Mouse (Mus musculus) lung, postnatal 36 days (tissue): ENCODE measurements at regions not wholly inside any gene's neighbourhood (a gene's known extent, or its start where the extent isn't known, plus 50 kb on each side); places are given as distances from the start of the nearest gene placed in this dataset.

Source experiments
- DNase-seq: peaks from one replicate; pipeline ENCODE4 v3.0.0; 2022; ENCODE audit warnings: mixed read lengths

DNA sequence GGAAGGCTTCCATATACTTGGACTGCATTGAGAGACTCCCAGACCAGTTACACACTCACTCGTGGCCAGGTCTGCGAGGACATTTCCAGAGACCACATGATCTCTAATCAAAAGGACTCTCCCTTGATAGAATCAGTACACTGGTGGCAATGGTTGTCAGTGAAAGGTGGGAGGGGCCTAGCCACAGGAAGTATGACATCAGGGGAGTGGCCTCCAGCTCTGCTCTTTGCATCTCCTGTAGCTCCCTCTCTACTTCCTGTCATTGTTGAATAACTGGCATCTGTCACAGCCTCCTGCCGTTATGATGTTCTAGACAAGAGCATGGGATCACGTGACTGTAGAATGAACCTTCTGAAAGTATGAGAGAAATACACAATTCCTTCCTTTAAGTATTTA, 164.3 kb upstream of the Cdh4 start:
- DNase-seq: peak; percentile 43

DNA sequence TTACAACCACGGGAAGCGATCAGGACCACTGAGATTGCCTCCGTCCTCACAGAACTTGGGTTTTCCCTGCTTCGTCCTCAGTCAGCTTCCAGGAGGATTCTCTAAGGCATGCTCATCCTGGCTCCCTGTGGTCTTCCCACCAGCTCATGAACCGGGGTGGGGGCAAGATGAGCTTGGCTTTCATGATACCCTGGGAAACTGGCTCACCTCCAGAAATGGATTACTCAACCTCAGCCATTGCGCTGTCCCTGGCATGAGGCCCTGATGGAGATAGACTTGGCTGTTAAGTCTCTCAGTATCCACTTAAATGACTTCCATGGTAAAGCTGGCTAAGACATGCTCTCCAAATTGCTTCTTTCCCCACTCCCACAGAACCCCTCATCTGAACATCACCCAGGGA, 160.0 kb upstream of the Cdh4 start:
- DNase-seq: no peak

DNA sequence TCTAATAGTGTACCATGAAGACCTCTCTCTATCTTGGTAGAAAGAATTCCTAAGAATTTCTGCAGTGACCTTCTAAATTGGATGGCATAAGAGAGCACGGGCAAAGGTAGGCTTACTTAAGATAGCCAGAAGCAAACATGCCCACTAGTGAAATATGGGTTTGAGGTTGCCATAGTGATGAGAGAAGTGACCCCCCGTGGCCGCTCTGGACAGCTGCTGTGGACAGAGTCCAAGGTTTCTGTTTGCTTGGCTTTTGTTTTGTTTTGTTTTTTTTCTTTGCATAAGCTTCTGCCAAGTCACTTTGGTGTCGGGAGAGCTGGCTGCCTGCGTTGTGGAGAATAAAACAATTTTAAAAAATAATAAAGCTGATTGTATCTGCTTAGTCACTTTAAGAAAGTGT, 151.8 kb upstream of the Cdh4 start:
- no peak for DNase-seq

DNA sequence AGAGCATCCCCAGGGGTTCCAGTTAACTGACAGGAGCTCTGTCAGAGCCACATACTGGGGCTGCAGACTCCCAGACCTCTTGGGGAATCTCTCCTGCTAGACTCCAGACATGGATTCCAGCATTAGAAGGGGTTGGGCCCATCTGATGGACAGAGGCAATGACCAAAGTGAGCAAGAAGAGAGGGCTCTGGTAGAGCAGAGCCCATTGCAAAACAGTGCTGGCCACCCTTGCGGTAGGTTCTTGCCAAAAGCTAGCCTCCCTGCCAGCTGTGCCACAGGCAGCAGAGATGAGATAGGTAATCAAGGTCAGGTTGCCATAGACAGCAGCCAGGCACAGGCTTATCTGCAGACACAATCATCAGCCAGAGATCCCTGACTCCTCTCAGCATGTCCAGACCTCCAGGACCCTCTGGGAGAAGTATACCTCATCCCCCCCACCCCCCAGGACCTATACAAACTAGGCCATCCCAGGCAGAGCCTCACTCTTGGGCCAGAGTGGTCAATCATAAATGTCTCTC, 151.1 kb upstream of the Cdh4 start:
- DNase-seq: no peak

DNA sequence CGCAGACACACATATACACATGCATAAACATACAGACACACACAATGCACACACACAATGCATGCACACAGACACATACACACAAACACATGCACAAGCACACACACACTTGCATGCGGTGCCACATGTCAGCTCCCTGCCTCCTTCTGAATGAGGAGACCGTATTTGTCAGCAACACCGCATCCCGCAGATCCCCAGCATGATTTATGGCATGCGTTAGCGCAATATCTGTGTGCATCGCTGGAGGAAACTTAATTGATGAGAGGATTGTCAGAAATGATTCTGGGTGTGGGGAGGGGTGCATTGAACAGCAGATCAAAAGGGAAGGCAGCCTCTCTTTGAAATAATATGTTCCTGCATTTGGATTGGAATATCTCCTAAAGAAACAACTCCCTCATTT, 150.3 kb upstream of the Cdh4 start:
- no peak for DNase-seq

DNA sequence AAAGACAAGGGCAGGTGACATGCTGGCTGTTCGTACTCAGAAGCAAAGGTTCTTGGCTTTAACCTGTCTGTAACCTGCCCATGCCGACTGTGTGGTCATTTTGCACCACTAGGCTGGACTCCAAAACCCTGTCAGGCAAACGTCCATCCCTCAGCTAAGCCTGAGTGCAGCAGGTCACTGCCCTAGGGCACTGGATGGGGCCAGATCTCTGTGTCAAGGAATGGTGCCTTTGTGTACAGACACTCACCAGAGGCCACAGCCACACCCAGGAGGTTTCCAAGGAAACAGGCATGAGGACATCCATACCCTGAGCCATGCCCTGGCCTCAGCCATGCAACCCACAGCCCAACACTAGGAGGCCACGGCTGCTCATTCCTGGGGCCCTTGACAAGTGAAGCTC, 149.7 kb upstream of the Cdh4 start:
- DNase-seq: no peak

DNA sequence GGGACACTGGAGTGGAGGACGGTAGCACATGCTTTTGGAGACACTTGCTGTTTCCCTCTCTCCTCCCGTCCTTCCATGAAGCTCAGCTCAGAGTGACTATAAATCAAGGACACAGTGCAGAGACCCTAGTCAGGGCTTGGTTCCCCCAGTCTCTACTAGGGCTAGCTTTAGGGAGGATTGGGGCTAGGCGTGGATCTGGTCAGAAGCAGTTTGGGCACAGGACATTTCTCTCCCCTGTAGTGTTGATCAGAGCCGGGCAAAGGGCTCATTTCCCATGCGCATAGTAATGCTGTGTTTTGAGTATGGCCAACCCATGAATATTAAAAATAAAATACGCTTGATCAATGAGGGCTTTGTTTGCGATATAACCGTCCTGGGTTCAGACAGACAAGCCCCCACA, 149.1 kb upstream of the Cdh4 start:
- no peak for DNase-seq

DNA sequence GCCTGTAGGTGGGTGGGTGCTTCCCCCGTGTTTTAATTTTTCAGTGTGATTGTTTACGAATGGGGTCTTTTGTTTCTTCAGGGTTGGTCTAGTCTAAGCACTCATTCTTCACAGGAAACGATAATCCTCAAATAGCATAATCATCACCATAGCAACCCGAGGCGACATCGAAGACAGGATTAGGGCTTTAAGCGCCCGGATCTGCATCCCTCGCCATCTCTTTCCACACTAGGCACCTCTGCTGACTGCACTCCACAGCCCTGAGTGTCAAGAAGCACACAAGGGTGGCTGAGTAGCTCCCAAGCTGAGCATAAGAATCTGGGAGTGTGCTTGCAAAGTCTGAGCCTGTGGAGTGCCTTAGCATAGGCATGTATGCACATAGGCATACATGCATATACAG, 145.2 kb upstream of the Cdh4 start:
- DNase-seq: no peak

DNA sequence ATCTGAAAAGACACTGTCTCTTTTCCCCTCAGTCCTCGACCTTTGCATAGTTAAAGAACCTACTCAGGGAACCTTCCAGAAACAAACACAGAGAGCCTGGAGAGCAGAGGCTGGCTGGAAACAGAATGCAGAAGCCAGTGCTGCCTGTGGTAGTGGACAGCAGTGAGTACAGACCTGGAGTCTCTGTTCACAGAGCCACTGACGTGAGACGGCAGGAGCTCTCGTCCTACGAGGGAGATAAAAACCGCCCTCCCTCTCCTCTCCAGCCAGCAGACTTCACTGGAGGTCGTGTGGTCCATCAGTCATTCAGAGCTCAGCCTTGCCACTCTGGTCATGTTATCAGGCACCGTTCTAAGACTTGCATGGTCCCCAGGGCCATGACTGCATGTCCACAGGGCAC, 138.5 kb upstream of the Cdh4 start:
- no peak for DNase-seq

DNA sequence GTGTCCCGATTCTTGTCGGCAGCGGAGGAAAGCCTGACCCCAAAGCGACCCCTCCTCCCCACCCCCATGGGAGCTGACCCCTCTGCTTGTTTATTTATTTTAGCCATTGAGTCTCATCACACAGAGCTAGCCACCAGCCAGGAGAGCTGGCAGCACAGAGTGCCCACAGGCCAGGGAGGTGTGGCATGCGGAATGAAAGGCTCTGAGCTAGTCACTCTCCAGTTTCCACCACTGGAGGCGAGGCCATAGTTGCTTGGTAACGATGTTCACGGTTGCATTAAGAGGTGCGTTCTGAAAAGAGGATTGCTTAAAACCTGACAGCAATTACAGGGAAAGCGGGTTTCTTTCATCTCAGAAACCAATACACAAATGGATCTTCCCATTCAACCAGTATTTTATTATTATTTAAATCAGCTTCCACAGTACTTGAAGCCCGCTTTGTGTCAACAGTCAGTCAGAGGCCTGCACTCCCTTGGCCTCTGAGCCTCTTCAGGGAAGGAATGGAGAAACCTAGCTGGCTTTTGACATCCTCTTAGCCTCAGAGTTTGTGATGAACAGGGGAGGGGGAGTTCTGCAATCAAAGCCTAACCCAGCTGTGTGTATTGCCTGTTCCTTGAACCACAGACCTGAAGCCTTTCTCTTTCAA, 134.8 kb upstream of the Cdh4 start:
- peak; percentile 8 for DNase-seq

DNA sequence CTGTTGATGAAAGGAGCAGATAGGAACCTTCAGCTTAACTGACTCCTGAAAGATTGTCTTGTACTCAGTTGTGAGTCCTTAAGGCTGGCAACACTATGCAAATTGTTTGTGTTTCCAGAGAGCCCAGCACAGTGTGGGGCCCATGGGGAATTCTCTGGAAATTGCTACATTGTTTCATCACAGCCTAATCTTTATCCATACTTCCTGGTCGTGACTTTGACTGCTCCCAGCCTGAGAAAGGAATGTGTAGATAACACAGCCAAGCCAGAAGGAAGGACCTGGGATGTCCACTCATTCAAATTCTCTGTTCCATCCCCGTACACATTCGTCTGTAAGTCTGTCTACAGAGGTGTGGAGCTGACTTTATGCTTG, 134.3 kb upstream of the Cdh4 start:
- no peak for DNase-seq

DNA sequence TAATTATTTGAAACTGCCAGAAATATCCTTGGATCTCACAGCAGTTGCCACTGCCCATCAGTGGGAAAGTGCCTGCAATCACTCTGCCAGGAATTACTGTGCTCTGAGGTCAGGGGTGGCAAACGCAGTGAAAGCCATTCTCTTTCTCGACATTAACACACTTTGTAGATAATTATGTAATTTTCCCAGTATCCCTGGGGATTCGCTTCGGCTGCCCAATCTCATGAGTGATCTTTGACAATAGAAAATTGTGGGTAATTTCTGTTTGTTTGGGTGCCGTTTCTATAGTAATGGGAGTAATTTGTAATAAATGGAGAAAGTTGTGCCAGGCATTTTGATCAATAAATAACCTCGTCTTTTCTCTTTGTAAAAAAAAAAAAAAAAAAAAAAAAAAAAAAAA, 124.2 kb upstream of the Cdh4 start:
- DNase-seq: no peak

DNA sequence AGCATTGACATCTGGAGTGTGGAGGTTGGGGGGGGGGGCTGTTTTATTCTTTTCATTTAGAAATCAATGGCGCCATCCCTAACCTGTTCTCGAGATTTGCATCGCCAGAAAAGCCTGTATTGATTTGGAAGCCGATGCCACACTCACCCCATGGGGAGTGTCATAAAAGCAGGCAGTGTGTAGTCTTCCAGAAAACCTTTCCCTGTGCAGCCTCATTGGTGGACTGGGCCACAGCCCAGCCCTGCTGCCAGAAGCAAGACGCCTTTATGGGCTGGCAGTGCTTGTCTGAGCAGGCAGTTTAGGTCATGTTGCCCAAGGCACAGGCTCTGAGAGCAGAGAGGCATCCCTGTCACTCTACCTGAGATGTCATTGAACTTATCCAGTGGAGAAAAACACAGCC, 117.0 kb upstream of the Cdh4 start:
- DNase-seq: no peak

DNA sequence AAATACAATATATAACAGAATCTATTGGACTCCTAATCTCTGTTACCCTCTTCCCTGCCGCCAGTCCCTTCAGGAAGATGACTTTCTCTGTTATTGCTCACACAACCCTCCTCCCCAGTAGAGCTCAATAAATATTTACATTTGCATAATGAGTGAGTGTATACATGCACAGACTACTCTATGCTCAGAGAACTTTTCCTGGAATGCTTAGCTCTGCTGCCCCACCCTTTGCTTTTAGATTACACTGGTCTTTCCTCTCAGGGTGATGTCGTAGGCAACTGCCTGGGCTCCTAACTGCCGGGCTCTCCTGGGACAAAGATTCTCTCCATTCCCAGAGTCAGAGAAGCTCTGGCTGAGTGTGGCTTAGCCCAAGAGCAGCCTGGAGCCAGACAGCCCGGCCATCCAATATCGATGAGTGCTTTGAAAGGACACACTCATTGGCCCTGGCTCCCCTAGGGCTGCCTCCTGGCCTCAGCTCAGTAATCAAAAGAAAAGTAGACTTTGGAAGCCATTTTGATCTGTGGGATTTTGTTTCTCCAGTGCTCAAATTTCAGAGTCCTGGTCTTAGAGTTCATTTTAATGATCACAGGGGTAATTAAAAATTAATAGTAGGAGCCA, 109.2 kb upstream of the Cdh4 start:
- DNase-seq: no peak

DNA sequence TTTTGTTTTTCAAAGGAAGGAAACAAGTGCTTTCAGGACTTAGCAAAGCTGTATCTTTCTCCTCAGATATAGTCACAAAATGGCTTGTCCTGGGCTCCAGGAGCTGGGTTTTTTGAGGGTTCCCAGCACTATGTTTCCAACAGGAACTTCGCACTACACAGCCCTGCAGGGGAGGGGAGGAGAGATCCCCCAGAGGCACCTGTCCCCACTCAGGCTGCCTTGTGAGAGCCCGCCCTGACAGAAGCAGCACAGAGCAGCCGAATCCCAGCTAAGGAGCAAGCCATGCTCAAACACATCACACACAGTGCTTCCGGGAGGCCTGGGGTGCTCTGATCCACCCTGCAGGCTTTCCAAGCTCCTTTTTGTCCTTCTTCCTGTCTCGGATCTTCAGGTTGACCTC, 108.6 kb upstream of the Cdh4 start:
- no peak for DNase-seq

DNA sequence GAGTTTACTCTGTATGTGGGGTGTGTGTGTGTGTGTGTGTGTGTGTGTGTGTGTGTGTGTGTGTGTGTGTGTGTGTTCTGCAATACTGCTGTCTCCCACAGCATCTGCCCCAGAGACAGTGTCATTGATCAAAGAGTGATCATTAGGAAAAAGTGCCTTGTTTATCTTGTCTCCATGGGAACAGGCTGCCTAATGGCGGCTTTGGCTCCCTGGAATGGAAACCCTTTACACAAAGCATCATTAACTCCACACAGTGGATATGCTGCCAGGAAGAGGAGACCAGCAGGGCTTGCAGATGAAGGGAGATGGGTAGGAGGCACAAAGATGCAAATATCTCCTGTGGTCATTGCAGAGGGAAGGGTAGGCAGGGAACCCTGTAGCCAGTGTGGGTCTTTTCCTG, 106.0 kb upstream of the Cdh4 start:
- DNase-seq: no peak

DNA sequence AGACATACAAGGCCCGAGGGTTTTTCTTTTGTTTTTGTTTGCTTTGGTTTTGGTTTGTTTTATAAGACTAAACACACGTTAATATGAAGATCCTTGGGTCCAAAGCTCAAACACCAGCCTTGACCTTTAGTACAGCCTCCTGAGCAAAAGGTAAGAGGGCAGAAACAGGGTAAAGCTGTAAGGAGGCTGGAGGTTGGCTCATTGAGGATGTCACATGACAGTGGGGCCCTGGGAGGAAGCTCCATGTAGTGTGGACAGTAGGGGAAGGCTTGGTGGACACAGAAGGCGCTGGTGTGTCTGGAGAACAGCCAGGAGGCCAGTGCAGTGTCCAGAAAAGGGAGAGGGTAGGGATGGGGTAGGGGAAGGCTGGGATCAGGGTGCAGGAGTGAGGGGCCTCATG, 89.6 kb upstream of the Cdh4 start:
- DNase-seq: no peak

DNA sequence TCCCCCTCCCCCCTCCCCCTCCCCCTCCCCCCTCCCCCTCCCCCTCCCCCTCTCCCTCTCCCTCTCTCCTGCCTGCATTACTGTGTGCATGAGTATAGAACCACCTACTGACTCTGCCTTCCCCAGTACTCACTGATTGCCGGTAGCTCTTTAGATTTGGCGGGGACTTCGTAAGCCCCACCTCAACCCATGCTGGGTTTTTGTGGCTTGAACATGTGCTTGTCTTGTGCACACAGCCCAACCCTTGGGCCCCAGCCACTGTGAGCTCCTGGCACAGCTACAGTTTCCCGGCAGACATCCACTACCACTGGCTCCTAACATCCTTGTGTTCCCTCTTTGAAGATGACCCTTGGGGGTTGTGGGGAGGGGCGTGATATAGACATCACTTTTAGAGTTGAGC, 87.4 kb upstream of the Cdh4 start:
- no peak for DNase-seq

DNA sequence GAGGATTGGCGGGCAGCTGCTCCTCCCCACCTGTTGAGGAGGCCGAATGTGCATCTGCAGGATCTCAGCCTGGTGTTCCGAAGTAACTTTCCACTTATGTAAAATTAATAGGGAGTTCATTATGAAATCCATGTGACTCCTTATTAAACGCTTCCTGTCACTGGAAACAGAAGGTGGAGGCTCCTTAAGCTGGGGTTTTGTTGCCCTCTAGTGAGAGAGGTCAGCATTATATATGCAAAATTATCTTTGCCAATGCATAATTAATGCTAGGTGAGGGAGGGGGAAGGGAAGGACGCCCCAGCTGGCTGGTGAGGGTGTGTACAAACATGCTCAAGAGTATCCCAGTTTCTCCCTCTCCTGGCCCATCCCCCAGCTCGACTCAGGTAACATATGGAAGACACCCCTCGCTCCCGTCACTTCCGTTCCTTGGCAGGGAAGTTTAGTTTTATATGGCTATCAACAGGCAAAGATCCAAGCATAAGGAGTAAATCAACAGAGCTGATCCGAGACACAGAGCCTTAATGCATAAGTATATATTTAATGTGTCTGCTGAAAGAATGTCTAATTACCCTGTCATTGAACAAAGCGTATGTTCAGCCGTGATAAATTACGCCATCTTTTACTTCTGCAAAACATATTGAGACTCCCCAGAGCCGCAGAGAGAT, 71.2 kb upstream of the Cdh4 start:
- no peak for DNase-seq

DNA sequence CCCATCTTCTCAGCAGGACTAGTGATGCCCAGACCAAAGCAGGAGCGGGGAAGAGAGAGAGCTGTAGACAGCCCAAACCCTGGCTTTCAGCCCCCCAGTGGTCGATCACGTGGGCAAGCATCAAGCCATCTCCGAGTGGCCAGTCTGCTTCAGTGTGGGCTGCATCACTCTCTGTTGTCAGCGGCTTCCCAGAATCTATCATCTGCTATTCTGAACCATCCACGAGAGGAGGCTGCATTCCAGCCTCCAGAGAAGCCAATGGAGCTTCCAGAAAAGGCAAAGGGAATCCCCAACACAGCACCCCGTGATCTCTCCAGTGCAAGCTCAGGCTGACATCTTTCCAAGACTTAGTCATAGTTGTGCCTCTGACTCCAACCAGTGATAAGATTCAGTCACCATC, 70.7 kb upstream of the Cdh4 start:
- no peak for DNase-seq

DNA sequence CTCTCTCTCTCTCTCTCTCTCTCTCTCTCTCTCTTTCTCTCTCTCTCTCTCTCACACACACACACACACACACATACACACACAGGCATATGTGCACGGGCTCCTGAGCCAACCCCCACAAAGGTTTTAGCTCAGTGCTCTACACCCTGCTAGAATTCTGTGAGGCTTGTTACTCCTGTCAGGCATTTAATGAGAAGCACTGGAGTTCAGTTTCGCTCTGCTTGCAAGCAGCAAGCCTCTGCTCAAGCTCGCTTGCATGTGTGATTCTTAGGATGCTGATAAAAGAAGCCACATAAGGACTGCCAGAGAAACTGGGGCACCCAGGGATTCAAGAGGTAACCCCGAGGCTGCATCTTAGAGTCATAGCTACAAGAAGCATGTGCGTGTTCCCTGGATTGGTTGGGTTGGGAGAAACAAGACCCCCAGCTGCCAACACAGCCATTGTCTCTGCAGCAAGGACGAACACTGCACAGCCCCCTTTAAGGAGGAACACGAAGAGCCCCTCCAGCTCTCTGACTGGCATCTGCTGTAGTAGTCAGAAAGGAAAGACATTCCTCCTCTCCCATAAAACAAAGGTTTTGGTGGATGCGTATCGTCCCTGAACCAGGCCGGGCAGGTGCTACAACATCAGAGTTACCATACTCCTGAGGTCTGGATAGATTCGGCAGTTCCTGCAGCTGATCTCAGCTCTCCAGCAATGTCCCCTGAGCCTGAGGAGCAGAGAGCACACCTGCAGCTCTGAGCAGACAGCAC, 62.4 kb upstream of the Cdh4 start:
- DNase-seq: no peak

DNA sequence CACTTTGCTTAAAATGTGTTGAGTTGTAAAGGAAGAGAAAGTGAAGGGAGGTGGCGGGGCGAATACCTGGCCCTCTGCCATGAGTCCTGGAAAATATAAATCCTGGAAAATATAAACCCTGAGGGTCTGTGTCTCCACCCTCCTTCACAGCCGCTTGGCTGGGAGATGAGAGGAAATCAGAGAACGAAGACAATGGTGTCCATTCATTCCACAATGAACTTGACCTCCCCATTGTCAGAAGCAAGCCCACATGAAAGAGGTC, 61.9 kb upstream of the Cdh4 start:
- DNase-seq: no peak

DNA sequence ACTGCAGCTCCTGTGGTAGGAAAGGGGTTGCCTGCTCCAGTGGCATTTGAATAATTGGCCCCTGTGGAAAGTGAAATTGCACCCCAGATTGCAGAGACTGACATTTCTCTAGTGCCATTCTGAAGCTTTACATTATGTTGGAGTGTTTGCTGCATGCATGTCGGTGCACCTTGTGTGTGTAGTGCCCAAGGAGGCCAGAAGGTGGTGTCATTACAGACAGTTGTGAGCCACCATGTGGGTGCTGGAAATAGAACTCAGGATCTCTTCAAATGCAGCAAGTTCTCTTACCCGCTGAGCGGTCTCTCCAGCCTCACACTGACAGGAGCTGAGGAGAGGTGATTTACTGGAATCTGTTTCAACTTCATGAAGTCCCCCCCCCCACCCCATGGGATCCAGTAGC, 60.3 kb upstream of the Cdh4 start:
- DNase-seq: no peak

DNA sequence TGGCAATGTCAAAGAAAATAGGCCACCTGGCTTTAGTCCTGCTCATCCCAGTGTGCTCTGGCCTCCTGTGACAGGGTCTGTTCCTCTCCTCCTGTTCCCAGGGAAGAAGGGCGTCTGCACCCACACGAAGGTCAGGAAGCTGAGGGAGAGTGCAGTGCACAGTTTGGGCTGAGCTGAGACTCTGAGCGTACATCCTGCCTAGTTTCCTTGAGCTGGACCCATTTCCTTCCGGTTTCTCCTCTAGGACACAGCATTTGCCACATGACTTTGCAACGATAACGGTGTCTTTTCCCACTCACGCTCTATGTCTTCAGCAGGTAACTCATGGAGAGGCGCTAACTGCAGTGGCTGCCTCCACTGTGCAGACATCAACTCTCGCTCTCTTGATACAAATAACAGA, 59.6 kb upstream of the Cdh4 start:
- peak; percentile 26 for DNase-seq
